Mouse (Mus musculus): ENCODE data around the gene Tmem54.

DNA sequence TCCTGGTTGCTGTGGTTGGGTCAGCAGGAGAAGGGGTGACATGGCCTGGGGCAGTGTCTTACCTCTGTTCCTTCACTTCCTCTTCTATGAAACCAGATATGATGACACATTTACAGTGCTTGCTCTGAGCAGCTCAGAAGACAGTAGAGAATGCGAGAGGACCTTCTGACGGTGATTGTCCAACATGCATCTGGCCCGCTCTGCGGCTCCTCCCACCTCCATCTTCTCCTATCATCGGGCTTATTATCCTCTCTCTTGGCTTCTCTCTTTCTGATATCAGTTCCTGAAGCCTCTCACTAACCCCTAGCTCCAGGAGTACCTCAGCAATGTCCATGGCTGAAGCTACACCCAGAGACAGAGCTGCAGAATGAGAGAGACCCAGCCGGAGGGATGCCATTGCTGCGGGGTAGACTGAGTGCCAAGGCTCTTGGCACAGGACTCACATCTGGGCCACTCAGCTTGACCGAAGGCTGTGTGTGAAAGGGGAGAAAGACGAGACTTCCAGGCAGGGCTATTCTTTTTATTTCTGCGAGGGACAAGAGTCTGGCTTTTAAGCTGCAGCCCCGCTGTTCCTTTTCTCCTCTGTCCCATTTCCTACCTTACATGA is 37.2 kb downstream of the Tmem54 start:
- no peak for TF ChIP-seq CTCF (IDR thresholded peaks at IDR 0.05; ENCODE audit: borderline replicate concordance, insufficient read depth, low read depth, low read length)
- no peak for TF ChIP-seq POLR2A (IDR thresholded peaks at IDR 0.05; ENCODE audit: borderline replicate concordance, insufficient read depth, low read length)

Data from cerebellum, adult 2 months (tissue).